Comparison of ENCODE assay signal across 14 mouse cellular contexts in the genomic region with DNA sequence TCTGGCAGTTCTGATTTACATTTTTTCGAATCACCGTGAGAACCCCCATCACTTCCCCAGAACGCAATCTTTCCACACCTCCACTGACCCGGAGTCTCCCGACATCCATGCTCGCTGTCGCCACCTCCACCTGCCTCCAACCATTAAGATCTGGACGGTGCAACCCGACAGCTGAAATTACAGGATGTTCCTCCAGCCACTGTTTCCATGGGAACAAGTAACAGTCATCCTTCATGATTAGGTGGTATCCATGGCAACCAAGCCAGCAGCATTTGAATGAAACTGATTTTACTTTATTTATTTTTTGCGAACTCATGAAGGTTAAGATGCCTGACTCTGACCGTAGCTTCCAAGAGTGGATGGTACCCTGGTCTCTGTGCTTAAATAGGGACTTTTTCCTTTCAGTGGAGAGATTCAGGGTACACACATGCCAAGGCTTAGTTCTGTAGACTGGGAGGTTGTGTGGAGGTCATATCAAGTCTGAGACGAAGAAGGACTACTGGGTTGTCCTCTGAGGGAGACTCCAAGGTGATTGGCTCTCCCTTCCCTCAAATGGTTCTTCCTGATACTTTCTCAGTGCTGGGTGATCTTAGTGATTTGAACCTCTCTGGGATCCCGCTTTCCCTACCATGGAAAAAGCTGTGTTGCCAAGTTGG.
DNase-seq lines count a peak whose midpoint lies in the region; ATAC-seq and TF ChIP-seq lines count a peak whose summit lies in the region.
"Had no signal": no experiment of that assay in that cellular context is flagged by ENCODE, and none has a peak within 500 bp of the region (broad histone marks: within the 10 kb centered on the region; RNA-seq: fewer than 3 reads in every experiment).

No protein-coding gene starts in this region.

- H3K79me2 ChIP-seq in C2C12 (ENCODE audit: control insufficient read depth, insufficient read depth), result no peaks in the 10 kb centered on the region

- WGBS in hindbrain, embryonic 11.5 days, result 73% methylated on average over 13 of the region's 13 CpGs
- 82% methylated on average over 13 of the region's 13 CpGs for WGBS in hindbrain, embryonic 10.5 days
- 36% methylated on average over 13 of the region's 13 CpGs for WGBS in forebrain, postnatal 0 days
- 47% methylated on average over 13 of the region's 13 CpGs for WGBS in midbrain, embryonic 14.5 days

- H3K4me3 ChIP-seq in hindbrain, embryonic 11.5 days (ENCODE audit: low read depth, low read length), result no peak overlapping the region
- H3K4me3 ChIP-seq in hindbrain, embryonic 10.5 days, result no peak overlapping the region
- H3K4me3 ChIP-seq in C2C12 (ENCODE audit: insufficient read depth, poor library complexity, severe bottlenecking), result no peak overlapping the region
- H3K4me3 ChIP-seq in forebrain, postnatal 0 days (ENCODE audit: low read depth, low read length), result no peak overlapping the region
- H3K4me3 ChIP-seq in midbrain, embryonic 14.5 days (replicated peaks; ENCODE audit: low read depth, low read length), result no peak overlapping the region
- H3K4me3 ChIP-seq: kidney, embryonic 15.5 days had no signal

- H3K36me3 ChIP-seq in hindbrain, embryonic 11.5 days (ENCODE audit: control insufficient read depth, insufficient read depth, low read length), result no peaks in the 10 kb centered on the region
- peaks cover 15% of the 10 kb centered on the region; the same call in 1 of the 2 replicates for H3K36me3 ChIP-seq in hindbrain, embryonic 10.5 days
- no peaks in the 10 kb centered on the region for H3K36me3 ChIP-seq in C2C12 (ENCODE audit: control insufficient read depth, insufficient read depth)
- H3K36me3 ChIP-seq in forebrain, postnatal 0 days (ENCODE audit: insufficient read depth), result no peaks in the 10 kb centered on the region
- no peaks in the 10 kb centered on the region for H3K36me3 ChIP-seq in midbrain, embryonic 14.5 days (ENCODE audit: control insufficient read depth, insufficient read depth, low read length)
- H3K36me3 ChIP-seq: G1E had no signal

- no peak overlapping the region for H3ac ChIP-seq in C2C12 (ENCODE audit: control insufficient read depth, insufficient read length, low read depth)

- H3K9me3 ChIP-seq in hindbrain, embryonic 11.5 days (ENCODE audit: control insufficient read depth, low read length), result no peaks in the 10 kb centered on the region
- H3K9me3 ChIP-seq in hindbrain, embryonic 10.5 days, result no peaks in the 10 kb centered on the region
- no peaks in the 10 kb centered on the region for H3K9me3 ChIP-seq in forebrain, postnatal 0 days (ENCODE audit: low read length)
- no peaks in the 10 kb centered on the region for H3K9me3 ChIP-seq in midbrain, embryonic 14.5 days (ENCODE audit: control insufficient read depth, low read length)
- H3K9me3 ChIP-seq: G1E; kidney, embryonic 15.5 days had no signal

- H3K27me3 ChIP-seq in hindbrain, embryonic 11.5 days (ENCODE audit: control insufficient read depth, insufficient read depth, low read length), result no peaks in the 10 kb centered on the region
- no peaks in the 10 kb centered on the region for H3K27me3 ChIP-seq in hindbrain, embryonic 10.5 days (ENCODE audit: insufficient read depth, poor library complexity, severe bottlenecking)
- H3K27me3 ChIP-seq in C2C12 (ENCODE audit: control insufficient read depth, insufficient read depth, insufficient read length), result no peaks in the 10 kb centered on the region
- H3K27me3 ChIP-seq in forebrain, postnatal 0 days (ENCODE audit: insufficient read depth, low read length), result no peaks in the 10 kb centered on the region
- H3K27me3 ChIP-seq in midbrain, embryonic 14.5 days (ENCODE audit: control insufficient read depth, insufficient read depth, low read length), result no peaks in the 10 kb centered on the region
- H3K27me3 ChIP-seq: kidney, embryonic 15.5 days had no signal

- 0 out of 2 replicates have a peak, but pooled peaks cover 2% of the 10 kb centered on the region for H3K4me1 ChIP-seq in hindbrain, embryonic 11.5 days (replicated peaks; ENCODE audit: control insufficient read depth, insufficient read depth, low read length)
- peaks cover 14% of the 10 kb centered on the region for H3K4me1 ChIP-seq in hindbrain, embryonic 10.5 days (replicated peaks)
- peaks cover 8% of the 10 kb centered on the region for H3K4me1 ChIP-seq in forebrain, postnatal 0 days (ENCODE audit: insufficient read depth)
- peaks cover 6% of the 10 kb centered on the region; the same call in 1 of the 2 replicates for H3K4me1 ChIP-seq in midbrain, embryonic 14.5 days (ENCODE audit: control insufficient read depth, insufficient read depth, low read length)

- H3K9ac ChIP-seq in hindbrain, embryonic 11.5 days (ENCODE audit: low read depth, low read length), result no peak overlapping the region
- no peak overlapping the region for H3K9ac ChIP-seq in forebrain, postnatal 0 days
- H3K9ac ChIP-seq in midbrain, embryonic 14.5 days (replicated peaks; ENCODE audit: low read length), result no peak overlapping the region
- H3K9ac ChIP-seq: kidney, embryonic 15.5 days had no signal

- no peaks in the 10 kb centered on the region for H3K79me3 ChIP-seq in C2C12 (ENCODE audit: low read depth)

- H3K4me2 ChIP-seq in hindbrain, embryonic 11.5 days (replicated peaks; ENCODE audit: low read depth, low read length), result no peak overlapping the region
- H3K4me2 ChIP-seq in forebrain, postnatal 0 days (ENCODE audit: low read depth), result peak overlapping the region; percentile 8; the same call in 1 of the 2 replicates
- peak overlapping the region; percentile 15; the same call in 1 of the 2 replicates for H3K4me2 ChIP-seq in midbrain, embryonic 14.5 days (ENCODE audit: low read length)
- H3K4me2 ChIP-seq: heart, embryonic 11.5 days; kidney, embryonic 15.5 days had no signal

- DNase-seq in hindbrain, embryonic 11.5 days (ENCODE audit: low spot score), result peak; percentile 54
- DNase-seq in hindbrain, embryonic 10.5 days (ENCODE audit: low spot score), result no peak
- peak; percentile 78 for DNase-seq in forebrain, postnatal 0 days
- peak; percentile 87 for DNase-seq in midbrain, embryonic 14.5 days
- no peak for DNase-seq in thymus, postnatal 14 days
- DNase-seq in T-cell, adult 2 months (ENCODE audit: low spot score), result no peak
- no peak for DNase-seq in spleen, postnatal 36 days (ENCODE audit: low spot score in 2 of 2)
- DNase-seq: lung, adult 18-20 months; spleen, adult 18-20 months had no signal

- no peak for TF ChIP-seq CTCF in C2C12 (IDR thresholded peaks at IDR 0.05; ENCODE audit: control insufficient read depth, insufficient read depth, insufficient read length)
- no peak for TF ChIP-seq CTCF in forebrain, postnatal 0 days (IDR thresholded peaks at IDR 0.05; ENCODE audit: low read depth)

- H3K27ac ChIP-seq in hindbrain, embryonic 11.5 days (ENCODE audit: low read depth, low read length), result no peak overlapping the region
- no peak overlapping the region for H3K27ac ChIP-seq in hindbrain, embryonic 10.5 days
- H3K27ac ChIP-seq in forebrain, postnatal 0 days (ENCODE audit: low read depth, low read length), result no peak overlapping the region
- H3K27ac ChIP-seq in midbrain, embryonic 14.5 days (replicated peaks; ENCODE audit: low read depth, low read length), result peak overlapping the region; percentile 71
- H3K27ac ChIP-seq: kidney, embryonic 15.5 days had no signal

- peak; percentile 69; the same call in 1 of the 2 replicates for ATAC-seq in hindbrain, embryonic 11.5 days (ENCODE audit: low FRiP score)
- ATAC-seq in forebrain, postnatal 0 days, result peak; percentile 72
- ATAC-seq in midbrain, embryonic 14.5 days (ENCODE audit: low FRiP score, low TSS enrichment), result peak; percentile 57; the same call in 1 of the 2 replicates
- ATAC-seq: activated CD4-positive, CD25-positive, alpha-beta regulatory T cell, adult 4 months had no signal

TF ChIP-seq in C2C12, 6 proteins besides CTCF, POLR2A, EP300 and RAD21:
- TF ChIP-seq MAX (IDR thresholded peaks at IDR 0.05) (no peak), MYOD1 (IDR thresholded peaks at IDR 0.05; ENCODE audit: control insufficient read depth, insufficient read length, low read depth) (peak; percentile 63)

Comparison
In these comparisons a context has a peak if more than half of its experiments do, and no peak if none do; other contexts are left out.
1. DNase-seq: peak in hindbrain, embryonic 11.5 days (single experiment), forebrain, postnatal 0 days (single experiment) and midbrain, embryonic 14.5 days (single experiment); none in hindbrain, embryonic 10.5 days (single experiment), thymus, postnatal 14 days (single experiment), T-cell, adult 2 months (single experiment) and spleen, postnatal 36 days (0 of 2).
2. Peak in every context shown above with its lines, with median percentiles within 50 percentile points of each other: ATAC-seq.